Mouse (Mus musculus) embryonic facial prominence, embryonic 14.5 days (tissue): Measurements from ENCODE around the gene Scfd2. TPM values are rescaled to one million over a fixed set of nuclear protein-coding genes. Genes with fewer than 3 reads are reported as not detected.

Experiments used
- ATAC-seq: fragments of 200-750 bp; cut with Nextera tagmentation; 2 replicates; pipeline ENCODE4 v1.8.0; 2017; ENCODE audit warnings: low read depth, moderate number of reproducible peaks, moderate TSS enrichment
- DNase-seq: peaks from one replicate; pipeline ENCODE4 v3.0.0-alpha.2; 2015; ENCODE audit warnings: low spot score
- H3K27ac ChIP-seq: fragments of 300-500 bp; sonication (generic); replicated peaks from 2 replicates; pipeline ENCODE4 v1.5.1; 2014; ENCODE audit warnings: low read depth, mild to moderate bottlenecking, low read length, moderate library complexity
- H3K27me3 ChIP-seq: fragments of 300-500 bp; sonication (generic); replicated peaks from 2 replicates; pipeline ENCODE4 v1.6.1; 2014; ENCODE audit warnings: low read length; ENCODE audit not compliant: control insufficient read depth, insufficient read depth
- H3K36me3 ChIP-seq: fragments of 300-500 bp; sonication (generic); 2 replicates; pipeline ENCODE4 v1.6.1; 2014; ENCODE audit warnings: low read length, mixed read lengths; ENCODE audit not compliant: control insufficient read depth, insufficient read depth
- H3K4me1 ChIP-seq: fragments of 300-500 bp; sonication (generic); 2 replicates; pipeline ENCODE4 v1.6.1; 2014; ENCODE audit warnings: antibody characterized with exemption, low read length; ENCODE audit not compliant: control insufficient read depth, insufficient read depth
- H3K4me2 ChIP-seq: fragments of 300-500 bp; sonication (generic); 2 replicates; pipeline ENCODE4 v1.6.1; 2014; ENCODE audit warnings: low read depth, mild to moderate bottlenecking, low read length, moderate library complexity, mixed read lengths
- H3K4me3 ChIP-seq: fragments of 300-500 bp; sonication (generic); 2 replicates; pipeline ENCODE4 v1.5.1; 2014; ENCODE audit warnings: low read depth, mild to moderate bottlenecking, low read length
- H3K9ac ChIP-seq: fragments of 300-500 bp; sonication (generic); 2 replicates; pipeline ENCODE4 v1.6.1; 2014; ENCODE audit warnings: low read depth, mild to moderate bottlenecking, low read length, moderate library complexity, mixed read lengths
- H3K9me3 ChIP-seq: fragments of 300-500 bp; sonication (generic); 2 replicates; pipeline ENCODE4 v1.6.1; 2016; ENCODE audit warnings: low read length; ENCODE audit not compliant: control insufficient read depth
- WGBS: fragments of 180-500 bp; shearing (Covaris S2); extraction: QIAGEN DNeasy Blood & Tissue Kit; methylation state at CpG from one replicate; pipeline ENCODE4 v1.1.7; 2014; 5-methylcytosine and 5-hydroxymethylcytosine counted together
- polyA plus RNA-seq: library from polyadenylated mRNA; unstranded; fragments of >200 nt; fragmentation: Nextera tagmentation; extraction: Ambion mirVana; gene quantifications from 2 replicates; pipeline ENCODE4 v1.2.1, GENCODE M21; 2014

Gene Scfd2
- polyA plus RNA-seq, 1 experiment from 2014 or later, result 21.3 TPM

GRCm38 (mm10) chr5:74476551-74476950, 55.0 kb downstream of the Scfd2 start:
- no peak for DNase-seq
- Histone ChIP-seq H3K9ac (no peak overlapping the region), H3K27ac (no peak overlapping the region), H3K4me2 (no peak overlapping the region), H3K9me3 (no peaks in the 10 kb centered on the region), H3K36me3 (no peaks in the 10 kb centered on the region), H3K27me3 (no peaks in the 10 kb centered on the region), H3K4me3 (no peak overlapping the region), H3K4me1 (no peaks in the 10 kb centered on the region)
- WGBS, result 83% methylated on average over 10 of the region's 10 CpGs
- no peak for ATAC-seq

- Histone ChIP-seq H3K9me3 (no peaks in the 10 kb centered on the region), H3K4me2 (no peak overlapping the region), H3K4me1 (no peaks in the 10 kb centered on the region), H3K27ac (no peak overlapping the region), H3K36me3 (no peaks in the 10 kb centered on the region), H3K27me3 (no peaks in the 10 kb centered on the region), H3K4me3 (no peak overlapping the region), H3K9ac (no peak overlapping the region)
- ATAC-seq, result no peak
- no peak for DNase-seq
- 53% methylated on average over 11 of the region's 11 CpGs for WGBS
These were observed 58.4 kb downstream of the Scfd2 start for GRCm38 (mm10) chr5:74473117-74473516.

GRCm38 (mm10) chr5:74470819-74471218, 60.7 kb downstream of the Scfd2 start:
- no peaks in the 10 kb centered on the region for H3K4me1 ChIP-seq
- no peak overlapping the region for H3K4me2 ChIP-seq
- no peaks in the 10 kb centered on the region for H3K27me3 ChIP-seq
- H3K9me3 ChIP-seq, result no peaks in the 10 kb centered on the region
- H3K9ac ChIP-seq, result no peak overlapping the region
- WGBS, result 93% methylated on average over 3 of the region's 3 CpGs
- no peak for ATAC-seq
- H3K36me3 ChIP-seq, result no peaks in the 10 kb centered on the region
- no peak overlapping the region for H3K27ac ChIP-seq
- H3K4me3 ChIP-seq, result no peak overlapping the region
- no peak for DNase-seq

GRCm38 (mm10) chr5:74469620-74470019, 61.9 kb downstream of the Scfd2 start:
- Histone ChIP-seq H3K4me3 (no peak overlapping the region), H3K9me3 (no peaks in the 10 kb centered on the region), H3K27me3 (no peaks in the 10 kb centered on the region), H3K36me3 (no peaks in the 10 kb centered on the region), H3K4me1 (no peaks in the 10 kb centered on the region), H3K4me2 (no peak overlapping the region), H3K27ac (no peak overlapping the region), H3K9ac (no peak overlapping the region)
- ATAC-seq (no peak), DNase-seq (no peak)
- WGBS, result 55% methylated on average over 1 of the region's 1 CpGs

- Histone ChIP-seq H3K4me3 (no peak overlapping the region), H3K4me1 (no peaks in the 10 kb centered on the region), H3K9me3 (no peaks in the 10 kb centered on the region), H3K27me3 (no peaks in the 10 kb centered on the region), H3K36me3 (no peaks in the 10 kb centered on the region), H3K9ac (no peak overlapping the region), H3K27ac (no peak overlapping the region), H3K4me2 (no peak overlapping the region)
- DNase-seq (no peak), ATAC-seq (no peak)
- 68% methylated on average over 3 of the region's 3 CpGs for WGBS
These were observed 63.8 kb downstream of the Scfd2 start for GRCm38 (mm10) chr5:74467753-74468152.

GRCm38 (mm10) chr5:74456759-74457158, 74.8 kb downstream of the Scfd2 start:
- no peak for ATAC-seq
- Histone ChIP-seq H3K9me3 (no peaks in the 10 kb centered on the region), H3K36me3 (no peaks in the 10 kb centered on the region), H3K9ac (no peak overlapping the region), H3K27me3 (no peaks in the 10 kb centered on the region), H3K4me2 (no peak overlapping the region), H3K27ac (no peak overlapping the region), H3K4me3 (no peak overlapping the region), H3K4me1 (no peaks in the 10 kb centered on the region; the same call in 1 of the 2 replicates)
- 87% methylated on average over 2 of the region's 2 CpGs for WGBS
- no peak for DNase-seq

- Histone ChIP-seq H3K27ac (no peak overlapping the region), H3K9me3 (no peaks in the 10 kb centered on the region), H3K36me3 (no peaks in the 10 kb centered on the region), H3K4me1 (peaks cover 3% of the 10 kb centered on the region; the same call in 1 of the 2 replicates), H3K4me3 (no peak overlapping the region), H3K27me3 (no peaks in the 10 kb centered on the region), H3K9ac (no peak overlapping the region), H3K4me2 (no peak overlapping the region)
- ATAC-seq, result no peak
- DNase-seq, result no peak
- 90% methylated on average over 6 of the region's 6 CpGs for WGBS
These were observed 75.9 kb downstream of the Scfd2 start for GRCm38 (mm10) chr5:74455510-74456269.

GRCm38 (mm10) chr5:74455094-74455493, 76.5 kb downstream of the Scfd2 start:
- Histone ChIP-seq H3K9me3 (no peaks in the 10 kb centered on the region), H3K4me1 (peaks cover 9% of the 10 kb centered on the region), H3K4me3 (no peak overlapping the region), H3K36me3 (no peaks in the 10 kb centered on the region), H3K9ac (no peak overlapping the region), H3K27ac (no peak overlapping the region), H3K4me2 (no peak overlapping the region), H3K27me3 (no peaks in the 10 kb centered on the region)
- DNase-seq, result no peak
- ATAC-seq, result no peak
- WGBS, result 80% methylated on average over 9 of the region's 9 CpGs

- no peak overlapping the region for H3K27ac ChIP-seq
- ATAC-seq, result no peak
- no peaks in the 10 kb centered on the region for H3K36me3 ChIP-seq
- no peaks in the 10 kb centered on the region for H3K9me3 ChIP-seq
- WGBS, result 23% methylated on average over 5 of the region's 5 CpGs
- no peaks in the 10 kb centered on the region for H3K27me3 ChIP-seq
- peaks cover 13% of the 10 kb centered on the region for H3K4me1 ChIP-seq
- no peak overlapping the region for H3K4me3 ChIP-seq
- H3K9ac ChIP-seq, result no peak overlapping the region
- peak; percentile 77 for DNase-seq
- H3K4me2 ChIP-seq, result peak overlapping the region; percentile 3; the same call in 1 of the 2 replicates
These were observed 80.6 kb downstream of the Scfd2 start for GRCm38 (mm10) chr5:74450977-74451376.
